23 mouse cellular contexts compared by ENCODE assay signal in the genomic region with DNA sequence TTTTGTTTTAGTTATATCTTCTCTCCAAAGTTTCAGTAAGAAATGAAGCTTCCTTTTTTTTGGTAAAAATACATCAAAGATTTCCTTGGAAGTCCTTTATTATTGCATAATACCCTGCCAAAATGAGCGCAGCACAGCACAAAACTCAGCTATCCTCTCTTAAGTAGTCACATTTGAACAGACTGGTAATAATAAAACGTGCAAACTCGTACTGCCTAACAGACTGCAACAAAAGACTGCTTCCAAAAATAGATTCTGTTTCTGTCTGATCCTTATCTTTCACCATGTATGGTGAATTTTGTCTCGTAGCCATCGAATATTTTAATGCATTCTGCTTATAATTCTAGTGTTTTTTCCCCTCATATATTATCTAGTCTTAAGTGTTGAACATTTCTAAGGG. TPM values are rescaled to one million over a fixed set of nuclear protein-coding genes. Genes with fewer than 3 reads are reported as not detected.
"Had no signal": no experiment of that assay in that cellular context is flagged by ENCODE, and none has a peak within 500 bp of the region (broad histone marks: within the 10 kb centered on the region; RNA-seq: fewer than 3 reads in every experiment).

No protein-coding gene starts in this region.

- H3K4me2 ChIP-seq: kidney, embryonic 15.5 days; limb, embryonic 12.5 days; limb, embryonic 15.5 days; liver, embryonic 11.5 days; lung, embryonic 14.5 days; midbrain, embryonic 12.5 days; midbrain, embryonic 15.5 days; neural tube, embryonic 12.5 days; neural tube, embryonic 15.5 days had no signal

- H3K4me3 ChIP-seq: kidney, embryonic 15.5 days; limb, embryonic 12.5 days; limb, embryonic 15.5 days; midbrain, embryonic 12.5 days; midbrain, embryonic 15.5 days; neural tube, embryonic 12.5 days; neural tube, embryonic 15.5 days had no signal

- H3K36me3 ChIP-seq: kidney, embryonic 15.5 days; limb, embryonic 12.5 days; limb, embryonic 15.5 days; midbrain, embryonic 12.5 days; midbrain, embryonic 15.5 days; neural tube, embryonic 12.5 days; neural tube, embryonic 15.5 days had no signal

- H3K9ac ChIP-seq: kidney, embryonic 15.5 days; limb, embryonic 12.5 days; limb, embryonic 15.5 days; liver, embryonic 14.5 days; liver, postnatal 0 days; lung, embryonic 14.5 days; midbrain, embryonic 12.5 days; midbrain, embryonic 15.5 days; neural tube, embryonic 12.5 days; neural tube, embryonic 15.5 days had no signal

- H3K4me1 ChIP-seq: kidney, embryonic 15.5 days; limb, embryonic 15.5 days; midbrain, embryonic 12.5 days; midbrain, embryonic 15.5 days; neural tube, embryonic 12.5 days; neural tube, embryonic 15.5 days had no signal

- H3K27me3 ChIP-seq: kidney, embryonic 15.5 days; limb, embryonic 12.5 days; limb, embryonic 15.5 days; midbrain, embryonic 12.5 days; midbrain, embryonic 15.5 days; neural tube, embryonic 12.5 days; neural tube, embryonic 15.5 days had no signal

- ATAC-seq: liver, postnatal 0 days; lung, postnatal 0 days; midbrain, embryonic 15.5 days had no signal

- DNase-seq: kidney, adult 8-10 months; kidney, postnatal 10 days; kidney, postnatal 36 days; left cerebral cortex, postnatal 4 days; liver, postnatal 0 days; lung, embryonic 14.5 days; right cerebral cortex, adult 18-20 months; right cerebral cortex, postnatal 14 days; right cerebral cortex, postnatal 4 days; thymus, postnatal 25 days had no signal

- H3K27ac ChIP-seq: kidney, embryonic 15.5 days; limb, embryonic 12.5 days; limb, embryonic 15.5 days; liver, embryonic 14.5 days; macrophage; midbrain, embryonic 12.5 days; midbrain, embryonic 15.5 days; neural tube, embryonic 12.5 days; neural tube, embryonic 15.5 days; stomach, postnatal 0 days had no signal

- H3K9me3 ChIP-seq: kidney, embryonic 15.5 days; limb, embryonic 12.5 days; limb, embryonic 15.5 days; midbrain, embryonic 12.5 days; midbrain, embryonic 15.5 days; neural tube, embryonic 12.5 days; neural tube, embryonic 15.5 days had no signal

RNA-seq across cellular contexts. Expression of a gene that starts 45.2 kb away (rescaled TPM):
- total RNA-seq: megakaryocyte, adult 5-6 weeks had no signal
- polyA plus RNA-seq: liver, postnatal 0 days; macrophage had no signal
